Mouse (Mus musculus) spleen, adult 2 months (tissue): ENCODE results near the gene Atxn1.

Experiments used
- CTCF ChIP-seq: fragments of 200-500 bp; IDR thresholded peaks from 2 replicates; pipeline ENCODE4 v1.5.1; 2011; ENCODE audit warnings: mild to moderate bottlenecking, inconsistent platforms; ENCODE audit not compliant: insufficient read depth, insufficient read length, insufficient replicate concordance; ENCODE audit errors: extremely low read depth
- POLR2A ChIP-seq: fragments of 200-500 bp; IDR thresholded peaks from 2 replicates; pipeline ENCODE4 v1.6.1; 2011; ENCODE audit warnings: low read depth, low read length, inconsistent platforms

DNA sequence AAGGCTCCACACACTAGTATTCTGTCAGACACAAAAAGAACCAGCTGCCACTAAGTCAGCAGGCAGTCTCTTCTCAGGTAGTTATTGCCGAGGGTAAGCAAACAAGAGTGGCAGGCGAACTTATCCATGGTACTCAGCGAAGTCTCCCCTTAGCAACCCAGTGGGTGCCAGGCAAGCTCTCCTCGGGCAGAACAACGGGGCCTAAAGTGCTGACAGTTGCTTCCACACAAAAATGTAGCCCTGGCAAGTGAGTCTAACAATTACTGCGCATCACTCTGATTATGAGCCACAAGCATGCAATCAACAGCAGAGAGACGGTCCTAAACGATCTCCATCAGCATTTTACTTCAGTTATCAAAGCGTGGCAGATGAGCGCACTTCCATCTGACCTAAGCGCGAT lies 224.4 kb downstream of the Atxn1 start:
- TF ChIP-seq CTCF (no peak), POLR2A (no peak)
